ENCODE assay signal across 9 mouse cellular contexts in genomic region chr8:70653226-70653625, GRCm38 (mm10). TPM values are rescaled to one million over a fixed set of nuclear protein-coding genes. Genes with fewer than 3 reads are reported as not detected.
DNase-seq lines count a peak whose midpoint lies in the region; ATAC-seq and TF ChIP-seq lines count a peak whose summit lies in the region.
"Had no signal": no experiment of that assay in that cellular context is flagged by ENCODE, and none has a peak within 500 bp of the region (broad histone marks: within the 10 kb centered on the region; RNA-seq: fewer than 3 reads in every experiment).

No protein-coding gene starts in this region.

- TF ChIP-seq EP300 in liver, embryonic 14.5 days (IDR thresholded peaks at IDR 0.05; ENCODE audit: low read depth) = no peak

- H3K27ac ChIP-seq in heart, embryonic 10.5 days = no peak overlapping the region
- no peak overlapping the region for H3K27ac ChIP-seq in forebrain, postnatal 0 days (ENCODE audit: low read depth, low read length)
- no peak overlapping the region for H3K27ac ChIP-seq in liver, embryonic 14.5 days

- TF ChIP-seq CTCF in forebrain, postnatal 0 days (IDR thresholded peaks at IDR 0.05; ENCODE audit: low read depth) = peak; percentile 64
- peak; percentile 93 for TF ChIP-seq CTCF in liver, embryonic 14.5 days (IDR thresholded peaks at IDR 0.05; ENCODE audit: low read depth)

- peaks cover 29% of the 10 kb centered on the region for H3K4me1 ChIP-seq in heart, embryonic 10.5 days
- peaks cover 3% of the 10 kb centered on the region; the same call in 1 of the 2 replicates for H3K4me1 ChIP-seq in forebrain, postnatal 0 days (ENCODE audit: insufficient read depth)
- H3K4me1 ChIP-seq in liver, embryonic 14.5 days (replicated peaks; ENCODE audit: control insufficient read depth in 2 of 2, insufficient read depth in 2 of 2, low read length in 1 of 2) = peaks cover 3 to 4% of the 10 kb centered on the region in 2 experiments; a peak in 2 of 4 replicates

- no peak overlapping the region for H3K4me3 ChIP-seq in heart, embryonic 10.5 days
- no peak overlapping the region for H3K4me3 ChIP-seq in forebrain, postnatal 0 days (ENCODE audit: low read depth, low read length)
- H3K4me3 ChIP-seq in liver, embryonic 14.5 days (ENCODE audit: insufficient read depth in 1 of 2, low read depth in 2 of 2, low read length in 2 of 2) = no peak overlapping the region

- H3K9me3 ChIP-seq in heart, embryonic 10.5 days = no peaks in the 10 kb centered on the region
- H3K9me3 ChIP-seq in forebrain, postnatal 0 days (ENCODE audit: low read length) = no peaks in the 10 kb centered on the region
- H3K9me3 ChIP-seq in liver, embryonic 14.5 days (ENCODE audit: control insufficient read depth, low read length) = no peaks in the 10 kb centered on the region

- H3K27me3 ChIP-seq in heart, embryonic 10.5 days (ENCODE audit: insufficient read depth, poor library complexity, severe bottlenecking) = no peaks in the 10 kb centered on the region
- H3K27me3 ChIP-seq in forebrain, postnatal 0 days (ENCODE audit: insufficient read depth, low read length) = no peaks in the 10 kb centered on the region
- no peaks in the 10 kb centered on the region for H3K27me3 ChIP-seq in liver, embryonic 14.5 days (ENCODE audit: control insufficient read depth, insufficient read depth, low read length)

- peak; percentile 94 for DNase-seq in heart, adult 11 months
- DNase-seq in heart, embryonic 10.5 days (ENCODE audit: low spot score) = no peak
- peak; percentile 76 for DNase-seq in 416B (ENCODE audit: low read depth)
- peak; percentile 78 for DNase-seq in ZHBTc4 (ENCODE audit: low read depth, low spot score)
- DNase-seq in forebrain, postnatal 0 days = no peak
- no peak for DNase-seq in liver, embryonic 14.5 days (ENCODE audit: low read depth in 3 of 3, low spot score in 3 of 3)
- DNase-seq in spleen, postnatal 14 days (ENCODE audit: low spot score in 2 of 2) = peak; percentile 40 to 60
- no peak for DNase-seq in cerebellum, adult 18-20 months

- 58% methylated on average over 2 of the region's 2 CpGs for WGBS in heart, embryonic 10.5 days
- WGBS in forebrain, postnatal 0 days = 60% methylated on average over 2 of the region's 2 CpGs
- 35% methylated on average over 2 of the region's 2 CpGs for WGBS in liver, embryonic 14.5 days (ENCODE audit: insufficient replicate concordance)

- peaks cover 62% of the 10 kb centered on the region for H3K36me3 ChIP-seq in heart, embryonic 10.5 days
- peaks cover 25% of the 10 kb centered on the region for H3K36me3 ChIP-seq in forebrain, postnatal 0 days (ENCODE audit: insufficient read depth)
- peaks cover 9% of the 10 kb centered on the region for H3K36me3 ChIP-seq in liver, embryonic 14.5 days (replicated peaks; ENCODE audit: control insufficient read depth, insufficient read depth, low read depth)

- no peak overlapping the region for H3K9ac ChIP-seq in forebrain, postnatal 0 days
- no peak overlapping the region for H3K9ac ChIP-seq in liver, embryonic 14.5 days (replicated peaks)

- H3K4me2 ChIP-seq in forebrain, postnatal 0 days (ENCODE audit: low read depth) = no peak overlapping the region
- no peak overlapping the region for H3K4me2 ChIP-seq in liver, embryonic 14.5 days (ENCODE audit: low read depth)

- no peak for ATAC-seq in forebrain, postnatal 0 days
- no peak for ATAC-seq in liver, embryonic 14.5 days (ENCODE audit: insufficient read depth)

RNA-seq across cellular contexts. Expression of gene Pgpep1, which starts 7.0 kb away (rescaled TPM):
- 38.0 and 42.0 TPM in 2 replicates for polyA plus RNA-seq in heart, embryonic 10.5 days (2016; fragmentation: Nextera tagmentation; extraction: Ambion mirVana)
- 22.1 and 23.8 TPM in 2 replicates for total RNA-seq in forebrain, postnatal 0 days (2014; rRNA removed)
- 22.1 and 26.1 TPM in 2 replicates for polyA plus RNA-seq in forebrain, postnatal 0 days (2015; fragmentation: Nextera tagmentation; extraction: Ambion mirVana)
- 7.6 and 8.6 TPM in 2 replicates for polyA plus RNA-seq in liver, embryonic 14.5 days (2012; rRNA removed)
- polyA plus RNA-seq in liver, embryonic 14.5 days (2014; fragmentation: Nextera tagmentation; extraction: Ambion mirVana) = 19.8 and 23.5 TPM in 2 replicates

RNA-seq across cellular contexts. Expression of gene Lsm4, which starts 19.8 kb away (rescaled TPM):
- polyA plus RNA-seq in heart, embryonic 10.5 days (2016; fragmentation: Nextera tagmentation; extraction: Ambion mirVana) = 344 and 410 TPM in 2 replicates
- total RNA-seq in forebrain, postnatal 0 days (2014; rRNA removed) = 93.7 and 140 TPM in 2 replicates
- polyA plus RNA-seq in forebrain, postnatal 0 days (2015; fragmentation: Nextera tagmentation; extraction: Ambion mirVana) = 177 and 231 TPM in 2 replicates
- polyA plus RNA-seq in liver, embryonic 14.5 days (2012; rRNA removed) = 134 and 478 TPM in 2 replicates
- polyA plus RNA-seq in liver, embryonic 14.5 days (2014; fragmentation: Nextera tagmentation; extraction: Ambion mirVana) = 160 and 176 TPM in 2 replicates

RNA-seq across cellular contexts. Expression of gene Gdf15, which starts 21.0 kb away (rescaled TPM):
- 0.43 and 1.6 TPM in 2 replicates for polyA plus RNA-seq in heart, embryonic 10.5 days (2016; fragmentation: Nextera tagmentation; extraction: Ambion mirVana)
- 0.90 TPM in 1 of 2 replicates, not detected in the other for total RNA-seq in forebrain, postnatal 0 days (2014; rRNA removed)
- 0.18 and 0.26 TPM in 2 replicates for polyA plus RNA-seq in forebrain, postnatal 0 days (2015; fragmentation: Nextera tagmentation; extraction: Ambion mirVana)
- polyA plus RNA-seq in liver, embryonic 14.5 days (2012; rRNA removed) = 6.3 and 9.0 TPM in 2 replicates
- 1.2 and 2.8 TPM in 2 replicates for polyA plus RNA-seq in liver, embryonic 14.5 days (2014; fragmentation: Nextera tagmentation; extraction: Ambion mirVana)
- total RNA-seq: layer of hippocampus, adult 18-20 months had no signal

RNA-seq across cellular contexts. Expression of gene Lrrc25, which starts 37.3 kb away (rescaled TPM):
- 0.15 and 1.4 TPM in 2 replicates for polyA plus RNA-seq in heart, embryonic 10.5 days (2016; fragmentation: Nextera tagmentation; extraction: Ambion mirVana)
- 1.4 and 2.8 TPM in 2 replicates for total RNA-seq in forebrain, postnatal 0 days (2014; rRNA removed)
- polyA plus RNA-seq in forebrain, postnatal 0 days (2015; fragmentation: Nextera tagmentation; extraction: Ambion mirVana) = 1.2 TPM in 2 replicates
- 4.3 and 5.3 TPM in 2 replicates for polyA plus RNA-seq in liver, embryonic 14.5 days (2012; rRNA removed)
- polyA plus RNA-seq in liver, embryonic 14.5 days (2014; fragmentation: Nextera tagmentation; extraction: Ambion mirVana) = 4.7 TPM in 2 replicates

RNA-seq across cellular contexts. Expression of gene Ssbp4, which starts 44.6 kb away (rescaled TPM):
- polyA plus RNA-seq in heart, embryonic 10.5 days (2016; fragmentation: Nextera tagmentation; extraction: Ambion mirVana) = 67.3 and 107 TPM in 2 replicates
- 197 and 249 TPM in 2 replicates for total RNA-seq in forebrain, postnatal 0 days (2014; rRNA removed)
- polyA plus RNA-seq in forebrain, postnatal 0 days (2015; fragmentation: Nextera tagmentation; extraction: Ambion mirVana) = 204 and 221 TPM in 2 replicates
- 36.3 and 50.8 TPM in 2 replicates for polyA plus RNA-seq in liver, embryonic 14.5 days (2012; rRNA removed)
- 49.5 and 61.7 TPM in 2 replicates for polyA plus RNA-seq in liver, embryonic 14.5 days (2014; fragmentation: Nextera tagmentation; extraction: Ambion mirVana)

Comparison
In these comparisons a context has a peak if more than half of its experiments do, and no peak if none do; other contexts are left out.
1. DNase-seq: peak in heart, adult 11 months (single experiment), 416B (single experiment), ZHBTc4 (single experiment) and spleen, postnatal 14 days (2 of 2); none in heart, embryonic 10.5 days (single experiment), forebrain, postnatal 0 days (single experiment), liver, embryonic 14.5 days (0 of 3) and cerebellum, adult 18-20 months (0 of 2).